Mouse (Mus musculus) ES-E14 (cell line): ENCODE measurements at regions not wholly inside any gene's neighbourhood (a gene's known extent, or its start where the extent isn't known, plus 50 kb on each side); places are given as distances from the start of the nearest gene placed in this dataset.

Experiments
- CHD2 ChIP-seq: IDR thresholded peaks from 2 replicates; pipeline ENCODE4 v1.6.1; 2014; ENCODE audit warnings: mild to moderate bottlenecking, low read depth, low read length, inconsistent platforms
- MAFK ChIP-seq: IDR thresholded peaks from 2 replicates; pipeline ENCODE4 v1.6.1; 2014; ENCODE audit warnings: mild to moderate bottlenecking, low read depth, low read length, inconsistent platforms; ENCODE audit not compliant: insufficient read depth
- ZC3H11A ChIP-seq: IDR thresholded peaks from 2 replicates; pipeline ENCODE4 v1.6.1; 2012; ENCODE audit warnings: low read depth, mild to moderate bottlenecking, inconsistent platforms, low read length, borderline replicate concordance
- ZNF384 ChIP-seq: IDR thresholded peaks from 2 replicates; pipeline ENCODE4 v1.6.1; 2012; ENCODE audit warnings: low read depth, low read length, inconsistent platforms

- TF ChIP-seq CHD2 = no peak
- no peak for TF ChIP-seq MAFK
- no peak for TF ChIP-seq ZNF384
- no peak for TF ChIP-seq ZC3H11A
These were observed 430.3 kb upstream of the Dab2 start for GRCm38 (mm10) chr15:5869289-5869688.
